Mouse (Mus musculus): ENCODE results near the gene Lefty2.

- TF ChIP-seq ZKSCAN1 (IDR thresholded peaks at IDR 0.05; ENCODE audit: low read depth, low read length) (no peak), GATA1 (IDR thresholded peaks at IDR 0.05; ENCODE audit: low read depth, low read length) (no peak)
Measured at GRCm38 (mm10) chr1:180904039-180904814, 11.3 kb downstream of the Lefty2 start, which contains the start of gene Pycr2.

All from MEL (cell line).